Mouse (Mus musculus): ENCODE measurements around the gene Tanc1. TPM values are rescaled to one million over a fixed set of nuclear protein-coding genes. Genes with fewer than 3 reads are reported as not detected.

Gene Tanc1
- polyA plus RNA-seq, 1 experiment = not detected

GRCm38 (mm10) chr2:59625416-59625815 lies 13.6 kb downstream of the Tanc1 start:
- H3K4me1 ChIP-seq (ENCODE audit: control insufficient read depth, insufficient read depth, low read length) = peaks cover 6% of the 10 kb centered on the region; the same call in 1 of the 2 replicates
- H3K27ac ChIP-seq (ENCODE audit: insufficient read depth, low read depth, low read length) = no peak overlapping the region
- TF ChIP-seq POLR2A (IDR thresholded peaks at IDR 0.05; ENCODE audit: insufficient read depth, low read depth, low read length) (no peak), CTCF (IDR thresholded peaks at IDR 0.05; ENCODE audit: insufficient read depth, low read depth, low read length) (no peak)
- no peak overlapping the region for H3K4me3 ChIP-seq (ENCODE audit: insufficient read depth, low read depth, low read length)
- 89% methylated on average over 2 of the region's 2 CpGs for WGBS

GRCm38 (mm10) chr2:59625927-59626326 lies 14.1 kb downstream of the Tanc1 start:
- no peak overlapping the region for H3K4me3 ChIP-seq (ENCODE audit: insufficient read depth, low read depth, low read length)
- H3K27ac ChIP-seq (ENCODE audit: insufficient read depth, low read depth, low read length) = no peak overlapping the region
- peaks cover 6% of the 10 kb centered on the region; the same call in 1 of the 2 replicates for H3K4me1 ChIP-seq (ENCODE audit: control insufficient read depth, insufficient read depth, low read length)
- no peak for TF ChIP-seq CTCF (IDR thresholded peaks at IDR 0.05; ENCODE audit: insufficient read depth, low read depth, low read length)
- no peak for TF ChIP-seq POLR2A (IDR thresholded peaks at IDR 0.05; ENCODE audit: insufficient read depth, low read depth, low read length)
- 80% methylated on average over 8 of the region's 8 CpGs for WGBS

- TF ChIP-seq POLR2A (IDR thresholded peaks at IDR 0.05; ENCODE audit: insufficient read depth, low read depth, low read length) (no peak), CTCF (IDR thresholded peaks at IDR 0.05; ENCODE audit: insufficient read depth, low read depth, low read length) (no peak)
- Histone ChIP-seq H3K4me3 (ENCODE audit: insufficient read depth, low read depth, low read length) (no peak overlapping the region), H3K27ac (ENCODE audit: insufficient read depth, low read depth, low read length) (no peak overlapping the region), H3K4me1 (ENCODE audit: control insufficient read depth, insufficient read depth, low read length) (peaks cover 6% of the 10 kb centered on the region; the same call in 1 of the 2 replicates)
- WGBS = 91% methylated on average over 3 of the region's 3 CpGs
Measured at GRCm38 (mm10) chr2:59626422-59626821, 14.6 kb downstream of the Tanc1 start.

- Histone ChIP-seq H3K4me1 (ENCODE audit: control insufficient read depth, insufficient read depth, low read length) (peaks cover 6% of the 10 kb centered on the region; the same call in 1 of the 2 replicates), H3K4me3 (ENCODE audit: insufficient read depth, low read depth, low read length) (no peak overlapping the region), H3K27ac (ENCODE audit: insufficient read depth, low read depth, low read length) (no peak overlapping the region)
- TF ChIP-seq CTCF (IDR thresholded peaks at IDR 0.05; ENCODE audit: insufficient read depth, low read depth, low read length) = no peak
- TF ChIP-seq POLR2A (IDR thresholded peaks at IDR 0.05; ENCODE audit: insufficient read depth, low read depth, low read length) = no peak
- WGBS = 77% methylated on average over 1 of the region's 1 CpGs
Measured at GRCm38 (mm10) chr2:59627502-59627901, 15.7 kb downstream of the Tanc1 start.

- no peak for TF ChIP-seq CTCF (IDR thresholded peaks at IDR 0.05; ENCODE audit: insufficient read depth, low read depth, low read length)
- no peak for TF ChIP-seq POLR2A (IDR thresholded peaks at IDR 0.05; ENCODE audit: insufficient read depth, low read depth, low read length)
- Histone ChIP-seq H3K4me1 (ENCODE audit: control insufficient read depth, insufficient read depth, low read length) (peaks cover 6% of the 10 kb centered on the region; the same call in 1 of the 2 replicates), H3K4me3 (ENCODE audit: insufficient read depth, low read depth, low read length) (no peak overlapping the region), H3K27ac (ENCODE audit: insufficient read depth, low read depth, low read length) (no peak overlapping the region)
- WGBS = 81% methylated on average over 17 of the region's 17 CpGs
Measured at GRCm38 (mm10) chr2:59628057-59628901, 16.4 kb downstream of the Tanc1 start.

GRCm38 (mm10) chr2:59629829-59630228 lies 18.0 kb downstream of the Tanc1 start:
- Histone ChIP-seq H3K27ac (ENCODE audit: insufficient read depth, low read depth, low read length) (no peak overlapping the region), H3K4me1 (ENCODE audit: control insufficient read depth, insufficient read depth, low read length) (peaks cover 6% of the 10 kb centered on the region; the same call in 1 of the 2 replicates), H3K4me3 (ENCODE audit: insufficient read depth, low read depth, low read length) (no peak overlapping the region)
- WGBS = 85% methylated on average over 4 of the region's 4 CpGs
- TF ChIP-seq CTCF (IDR thresholded peaks at IDR 0.05; ENCODE audit: insufficient read depth, low read depth, low read length) (no peak), POLR2A (IDR thresholded peaks at IDR 0.05; ENCODE audit: insufficient read depth, low read depth, low read length) (no peak)

GRCm38 (mm10) chr2:59631406-59631805 lies 19.6 kb downstream of the Tanc1 start:
- H3K4me3 ChIP-seq (ENCODE audit: insufficient read depth, low read depth, low read length) = no peak overlapping the region
- H3K27ac ChIP-seq (ENCODE audit: insufficient read depth, low read depth, low read length) = no peak overlapping the region
- peaks cover 6% of the 10 kb centered on the region; the same call in 1 of the 2 replicates for H3K4me1 ChIP-seq (ENCODE audit: control insufficient read depth, insufficient read depth, low read length)
- TF ChIP-seq CTCF (IDR thresholded peaks at IDR 0.05; ENCODE audit: insufficient read depth, low read depth, low read length) (no peak), POLR2A (IDR thresholded peaks at IDR 0.05; ENCODE audit: insufficient read depth, low read depth, low read length) (no peak)
- WGBS = 81% methylated on average over 5 of the region's 5 CpGs

GRCm38 (mm10) chr2:59633761-59634430 lies 22.1 kb downstream of the Tanc1 start:
- H3K4me1 ChIP-seq (ENCODE audit: control insufficient read depth, insufficient read depth, low read length) = no peaks in the 10 kb centered on the region
- WGBS = 72% methylated on average over 5 of the region's 5 CpGs
- no peak overlapping the region for H3K27ac ChIP-seq (ENCODE audit: insufficient read depth, low read depth, low read length)
- TF ChIP-seq POLR2A (IDR thresholded peaks at IDR 0.05; ENCODE audit: insufficient read depth, low read depth, low read length) = no peak
- TF ChIP-seq CTCF (IDR thresholded peaks at IDR 0.05; ENCODE audit: insufficient read depth, low read depth, low read length) = no peak
- no peak overlapping the region for H3K4me3 ChIP-seq (ENCODE audit: insufficient read depth, low read depth, low read length)
